Mouse (Mus musculus) midbrain, embryonic 16.5 days (tissue): ENCODE data around the gene Tert. TPM values are rescaled to one million over a fixed set of nuclear protein-coding genes. Genes with fewer than 3 reads are reported as not detected.

ENCODE experiments used
- ATAC-seq: fragments of 200-750 bp; cut with Nextera tagmentation; 2 replicates; pipeline ENCODE4 v1.8.0; 2017; ENCODE audit warnings: moderate TSS enrichment
- H3K27ac ChIP-seq: fragments of 300-500 bp; sonication (generic); 2 replicates; pipeline ENCODE4 v1.5.1; 2014; ENCODE audit warnings: mild to moderate bottlenecking, low read length, mixed read lengths
- H3K27me3 ChIP-seq: fragments of 300-500 bp; sonication (generic); 2 replicates; pipeline ENCODE4 v1.6.1; 2014; ENCODE audit warnings: low read depth, low read length, mixed read lengths; ENCODE audit not compliant: control insufficient read depth, insufficient read depth
- H3K36me3 ChIP-seq: fragments of 300-500 bp; sonication (generic); 2 replicates; pipeline ENCODE4 v1.6.1; 2014; ENCODE audit warnings: mild to moderate bottlenecking, low read length, moderate library complexity, mixed read lengths; ENCODE audit not compliant: control insufficient read depth, insufficient read depth
- H3K4me1 ChIP-seq: fragments of 300-500 bp; sonication (generic); 2 replicates; pipeline ENCODE4 v1.6.1; 2014; ENCODE audit warnings: mild to moderate bottlenecking, low read length, mixed read lengths; ENCODE audit not compliant: control insufficient read depth, insufficient read depth
- H3K4me2 ChIP-seq: fragments of 300-500 bp; sonication (generic); 2 replicates; pipeline ENCODE4 v1.6.1; 2014; ENCODE audit warnings: mild to moderate bottlenecking, low read length, mixed read lengths
- H3K4me3 ChIP-seq: fragments of 300-500 bp; sonication (generic); 2 replicates; pipeline ENCODE4 v1.5.1; 2014; ENCODE audit warnings: low read depth, mild to moderate bottlenecking, low read length, moderate library complexity, mixed read lengths
- H3K9ac ChIP-seq: fragments of 300-500 bp; sonication (generic); 2 replicates; pipeline ENCODE4 v1.6.1; 2014; ENCODE audit warnings: low read depth, low read length, mixed read lengths
- H3K9me3 ChIP-seq: fragments of 300-500 bp; sonication (generic); replicated peaks from 2 replicates; pipeline ENCODE4 v1.6.1; 2014; ENCODE audit warnings: mild to moderate bottlenecking, low read length, mixed read lengths; ENCODE audit not compliant: control insufficient read depth, poor library complexity, severe bottlenecking
- WGBS: fragments of 180-500 bp; shearing (Covaris S2); extraction: QIAGEN DNeasy Blood & Tissue Kit; methylation state at CpG from one replicate; pipeline ENCODE4 v1.1.7; 2014; 5-methylcytosine and 5-hydroxymethylcytosine counted together
- polyA plus RNA-seq: library from polyadenylated mRNA; unstranded; fragments of >200 nt; fragmentation: Nextera tagmentation; extraction: Ambion mirVana; gene quantifications from 2 replicates; pipeline ENCODE4 v1.2.1, GENCODE M21; 2015

The Tert gene
- polyA plus RNA-seq, result 6.2 and 8.5 TPM in 2 replicates

DNA sequence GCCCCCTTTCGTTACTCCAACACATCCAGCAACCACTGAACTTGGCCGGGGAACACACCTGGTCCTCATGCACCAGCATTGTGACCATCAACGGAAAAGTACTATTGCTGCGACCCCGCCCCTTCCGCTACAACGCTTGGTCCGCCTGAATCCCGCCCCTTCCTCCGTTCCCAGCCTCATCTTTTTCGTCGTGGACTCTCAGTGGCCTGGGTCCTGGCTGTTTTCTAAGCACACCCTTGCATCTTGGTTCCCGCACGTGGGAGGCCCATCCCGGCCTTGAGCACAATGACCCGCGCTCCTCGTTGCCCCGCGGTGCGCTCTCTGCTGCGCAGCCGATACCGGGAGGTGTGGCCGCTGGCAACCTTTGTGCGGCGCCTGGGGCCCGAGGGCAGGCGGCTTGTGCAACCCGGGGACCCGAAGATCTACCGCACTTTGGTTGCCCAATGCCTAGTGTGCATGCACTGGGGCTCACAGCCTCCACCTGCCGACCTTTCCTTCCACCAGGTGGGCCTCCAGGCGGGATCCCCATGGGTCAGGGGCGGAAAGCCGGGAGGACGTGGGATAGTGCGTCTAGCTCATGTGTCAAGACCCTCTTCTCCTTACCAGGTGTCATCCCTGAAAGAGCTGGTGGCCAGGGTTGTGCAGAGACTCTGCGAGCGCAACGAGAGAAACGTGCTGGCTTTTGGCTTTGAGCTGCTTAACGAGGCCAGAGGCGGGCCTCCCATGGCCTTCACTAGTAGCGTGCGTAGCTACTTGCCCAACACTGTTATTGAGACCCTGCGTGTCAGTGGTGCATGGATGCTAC is at the start of gene Tert:
Tert (plus strand) TSS at position 167 of the 805 bp plus-strand sequence.
- no peaks in the 10 kb centered on the region for H3K27me3 ChIP-seq
- H3K27ac ChIP-seq, result peak within 1 kb of the TSS; percentile 38; the same call in 1 of the 2 replicates
- peaks cover 11% of the 10 kb centered on the region for H3K4me1 ChIP-seq
- peak within 1 kb of the TSS; percentile 74 for H3K9ac ChIP-seq
- 11% methylated on average over 47 of the region's 47 CpGs for WGBS
- H3K9me3 ChIP-seq, result no peaks in the 10 kb centered on the region
- ATAC-seq, result peak; percentile 90
- peak within 1 kb of the TSS; percentile 89 for H3K4me2 ChIP-seq
- no peaks in the 10 kb centered on the region for H3K36me3 ChIP-seq
- peak within 1 kb of the TSS; percentile 52 for H3K4me3 ChIP-seq

DNA sequence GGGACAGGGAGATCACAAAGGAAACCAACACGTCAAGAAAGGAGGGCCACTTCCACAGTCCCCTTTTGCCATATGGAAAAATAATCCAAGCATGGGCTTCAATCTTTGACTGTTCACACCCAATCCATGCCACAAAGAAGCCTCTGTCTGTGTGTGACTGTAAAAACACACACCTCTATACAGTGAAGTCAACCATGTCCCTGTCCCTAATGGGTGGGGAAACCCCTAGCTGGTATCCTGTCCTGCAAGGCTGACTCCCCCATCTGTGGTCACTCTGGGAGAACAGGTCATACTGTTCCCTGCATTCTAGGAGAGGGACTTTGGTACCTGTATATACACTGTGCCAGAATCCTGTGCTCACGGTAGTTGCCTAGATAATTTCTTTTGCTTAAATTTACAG is 49.4 kb upstream of the Tert start:
- H3K9ac ChIP-seq, result no peak overlapping the region
- H3K36me3 ChIP-seq, result no peaks in the 10 kb centered on the region
- no peak for ATAC-seq
- no peak overlapping the region for H3K4me3 ChIP-seq
- H3K27me3 ChIP-seq, result no peaks in the 10 kb centered on the region
- no peak overlapping the region for H3K4me2 ChIP-seq
- H3K9me3 ChIP-seq, result no peaks in the 10 kb centered on the region
- H3K4me1 ChIP-seq, result no peaks in the 10 kb centered on the region
- 72% methylated on average over 2 of the region's 2 CpGs for WGBS
- H3K27ac ChIP-seq, result no peak overlapping the region

DNA sequence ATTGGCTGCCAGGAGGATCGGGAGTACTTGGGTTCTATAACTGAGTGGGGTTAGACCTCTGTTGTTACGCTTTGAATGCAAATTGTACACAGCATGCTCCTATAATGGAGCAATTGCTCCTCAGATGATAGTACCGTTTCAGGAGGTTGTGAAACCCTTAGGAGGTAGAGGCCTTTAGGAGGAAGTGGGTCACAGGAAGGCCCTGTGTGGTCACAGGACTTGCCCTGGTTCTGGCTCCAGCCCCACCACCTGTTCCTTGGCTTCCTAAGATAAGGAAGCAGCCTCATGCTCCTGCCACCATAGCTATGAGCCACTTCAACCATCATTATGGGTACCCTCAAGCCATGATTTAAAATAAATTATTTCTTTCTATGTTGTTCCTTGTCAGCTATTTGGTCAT is 35.2 kb upstream of the Tert start:
- Histone ChIP-seq H3K4me3 (no peak overlapping the region), H3K9ac (no peak overlapping the region), H3K36me3 (no peaks in the 10 kb centered on the region), H3K27me3 (peaks cover 3% of the 10 kb centered on the region; the same call in 1 of the 2 replicates), H3K27ac (no peak overlapping the region), H3K4me2 (no peak overlapping the region), H3K4me1 (no peaks in the 10 kb centered on the region), H3K9me3 (no peaks in the 10 kb centered on the region)
- no peak for ATAC-seq
- WGBS, result 82% methylated on average over 3 of the region's 3 CpGs

DNA sequence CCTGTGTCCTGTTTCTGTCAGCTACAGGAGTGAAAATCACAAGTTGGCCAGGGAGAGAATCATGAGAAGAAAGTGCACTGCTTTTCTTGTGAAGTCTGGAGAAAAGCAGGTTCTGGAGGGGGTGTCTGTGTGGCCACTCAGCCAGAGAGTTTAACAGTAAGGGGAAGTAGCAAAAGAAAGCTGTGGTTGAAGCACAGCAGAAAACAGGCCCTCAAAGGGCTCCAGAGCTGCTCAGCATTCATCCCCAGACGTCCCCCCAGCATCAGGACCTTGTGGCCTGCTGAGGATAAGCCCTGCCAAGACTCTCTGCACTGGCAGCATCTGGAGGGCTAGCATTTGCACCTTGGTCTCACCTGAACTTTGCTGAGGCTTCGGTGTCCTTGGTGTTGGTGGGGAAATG is 34.2 kb upstream of the Tert start:
- Histone ChIP-seq H3K4me2 (no peak overlapping the region), H3K4me1 (no peaks in the 10 kb centered on the region), H3K27ac (no peak overlapping the region), H3K36me3 (no peaks in the 10 kb centered on the region), H3K9ac (no peak overlapping the region), H3K4me3 (no peak overlapping the region), H3K27me3 (peaks cover 3% of the 10 kb centered on the region; the same call in 1 of the 2 replicates), H3K9me3 (no peaks in the 10 kb centered on the region)
- WGBS, result 41% methylated on average over 2 of the region's 2 CpGs
- ATAC-seq, result no peak

DNA sequence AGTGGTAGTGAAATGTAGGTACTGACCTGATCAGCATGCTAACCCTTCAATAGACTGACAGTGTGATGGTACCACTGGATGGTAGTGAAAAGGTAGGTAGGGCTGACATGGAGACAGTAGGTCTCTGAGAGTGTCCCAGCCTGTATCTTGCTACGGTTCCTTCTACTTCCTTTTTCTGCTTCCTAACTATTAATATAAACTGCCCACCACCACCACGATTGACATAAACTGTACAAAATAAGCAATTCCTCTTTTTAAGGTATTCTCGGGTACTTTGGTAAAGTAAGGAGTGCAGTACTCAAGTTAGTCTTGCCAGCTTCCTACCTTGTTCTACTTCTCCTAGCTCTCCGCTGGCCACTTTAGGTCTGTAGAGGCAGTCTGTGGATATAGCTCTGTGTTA is 30.4 kb upstream of the Tert start:
- H3K4me3 ChIP-seq, result no peak overlapping the region
- no peaks in the 10 kb centered on the region for H3K36me3 ChIP-seq
- 78% methylated on average over 4 of the region's 4 CpGs for WGBS
- no peak for ATAC-seq
- no peaks in the 10 kb centered on the region for H3K9me3 ChIP-seq
- no peak overlapping the region for H3K27ac ChIP-seq
- no peaks in the 10 kb centered on the region for H3K4me1 ChIP-seq
- peaks cover 3% of the 10 kb centered on the region; the same call in 1 of the 2 replicates for H3K27me3 ChIP-seq
- H3K9ac ChIP-seq, result no peak overlapping the region
- no peak overlapping the region for H3K4me2 ChIP-seq

DNA sequence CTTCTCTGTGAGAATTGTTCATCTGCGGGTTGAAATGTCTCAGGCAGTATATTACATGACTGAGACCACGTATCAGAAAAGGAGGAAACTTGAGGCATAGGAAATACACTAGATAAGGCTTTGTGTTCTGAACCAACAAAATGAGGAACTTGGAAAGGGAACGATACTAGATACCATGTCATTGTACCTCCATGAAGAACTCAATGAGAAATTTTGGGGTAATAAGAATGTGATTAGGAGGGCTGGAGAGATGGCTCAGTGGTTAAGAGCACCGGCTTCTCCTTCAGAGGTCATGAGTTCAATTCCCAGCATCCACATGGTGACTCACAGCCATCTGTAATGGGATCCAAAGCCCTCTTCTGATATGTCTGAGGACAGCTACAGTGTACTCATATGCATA is 26.5 kb upstream of the Tert start:
- no peak overlapping the region for H3K4me2 ChIP-seq
- no peak overlapping the region for H3K9ac ChIP-seq
- no peak overlapping the region for H3K27ac ChIP-seq
- no peaks in the 10 kb centered on the region for H3K9me3 ChIP-seq
- no peaks in the 10 kb centered on the region for H3K36me3 ChIP-seq
- 85% methylated on average over 4 of the region's 4 CpGs for WGBS
- ATAC-seq, result no peak
- H3K4me1 ChIP-seq, result peaks cover 14% of the 10 kb centered on the region
- H3K27me3 ChIP-seq, result peaks cover 3% of the 10 kb centered on the region; the same call in 1 of the 2 replicates
- no peak overlapping the region for H3K4me3 ChIP-seq

DNA sequence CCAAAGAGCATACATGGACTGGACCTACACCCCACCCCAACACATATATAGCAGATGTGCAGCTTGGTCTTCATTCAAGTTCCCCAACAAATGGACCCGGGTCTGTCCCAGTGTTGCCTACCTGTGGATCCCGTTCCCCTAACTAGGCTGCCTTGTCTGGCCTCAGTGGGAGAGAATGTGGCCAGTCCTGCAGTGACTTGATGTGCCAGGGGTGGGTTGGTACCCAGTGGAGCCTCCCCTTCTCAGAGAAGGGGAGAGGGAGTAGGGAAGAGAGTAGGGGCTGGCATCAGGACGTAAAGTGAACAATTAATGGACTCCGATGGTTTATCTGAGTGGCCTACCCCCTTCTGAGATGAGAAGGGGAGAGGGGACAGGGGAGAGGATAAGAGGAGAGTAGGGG is 23.7 kb upstream of the Tert start:
- Histone ChIP-seq H3K27ac (0 out of 2 replicates have a peak overlapping the region, but pooled peaks have one; percentile 82), H3K4me1 (peaks cover 20% of the 10 kb centered on the region), H3K4me2 (peak overlapping the region; percentile 99), H3K4me3 (peak overlapping the region; percentile 91), H3K9me3 (no peaks in the 10 kb centered on the region), H3K27me3 (no peaks in the 10 kb centered on the region; the same call in 1 of the 2 replicates), H3K36me3 (peaks cover 4% of the 10 kb centered on the region), H3K9ac (peak overlapping the region; percentile 89)
- no peak; the same call in 1 of the 2 replicates for ATAC-seq
- 53% methylated on average over 4 of the region's 4 CpGs for WGBS

DNA sequence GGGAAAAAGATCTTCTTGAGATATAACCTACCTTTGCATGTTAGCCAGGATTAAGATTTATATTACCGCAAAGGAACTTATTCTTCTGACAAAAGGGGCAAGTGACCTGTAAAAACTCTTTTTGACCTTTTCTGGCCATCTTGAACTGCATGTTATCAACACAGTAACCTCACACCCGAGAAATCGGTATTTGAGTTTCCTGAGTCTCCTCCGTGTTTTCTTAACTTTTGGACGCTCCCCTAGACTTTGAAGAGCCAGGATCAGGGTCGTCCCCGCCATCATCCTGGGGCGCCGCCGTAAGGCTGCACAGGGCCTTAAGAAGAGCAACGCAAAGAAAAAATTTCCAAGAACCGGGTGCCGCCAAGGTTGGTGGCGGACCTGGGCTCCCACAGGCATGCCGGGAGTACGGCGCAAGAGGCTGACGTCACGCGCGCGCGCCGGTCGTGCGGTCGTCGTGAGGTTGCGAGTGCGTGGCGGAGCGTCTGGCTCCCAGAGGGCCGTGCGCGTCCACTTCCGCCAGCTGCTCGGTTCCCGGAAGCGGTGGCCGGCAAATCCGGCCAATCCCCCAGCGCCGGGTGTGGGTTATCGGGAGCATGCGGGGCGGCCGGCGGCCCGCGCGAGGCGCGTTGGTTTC is 23.1 kb upstream of the Tert start, which contains the start of gene Clptm1l:
Clptm1l (plus strand) TSS at position 485 of the 634 bp plus-strand sequence.
- H3K9me3 ChIP-seq, result no peaks in the 10 kb centered on the region
- H3K36me3 ChIP-seq, result peaks cover 6% of the 10 kb centered on the region
- no peaks in the 10 kb centered on the region for H3K27me3 ChIP-seq
- peak within 1 kb of the TSS; percentile 99 for H3K4me2 ChIP-seq
- peak; percentile 99 for ATAC-seq
- peak within 1 kb of the TSS; percentile 82 for H3K27ac ChIP-seq
- H3K9ac ChIP-seq, result peak within 1 kb of the TSS; percentile 89
- peaks cover 20% of the 10 kb centered on the region for H3K4me1 ChIP-seq
- under 1% methylated on average over 53 of the region's 53 CpGs for WGBS
- peak within 1 kb of the TSS; percentile 91 for H3K4me3 ChIP-seq
